Mouse (Mus musculus) testis, adult 2 months (tissue): ENCODE results near the gene Wdr73. TPM values are rescaled to one million over a fixed set of nuclear protein-coding genes. Genes with fewer than 3 reads are reported as not detected.
A peak's percentile ranks its signal among the peaks of the same experiment; 100 is the strongest.

Source experiments
- H3K27ac ChIP-seq: fragments of 200-500 bp; 2 replicates; pipeline ENCODE4 v1.5.1; 2012; ENCODE audit warnings: low read depth, low read length; ENCODE audit not compliant: control insufficient read depth, insufficient read depth
- H3K27me3 ChIP-seq: fragments of 200-500 bp; 2 replicates; pipeline ENCODE4 v1.6.1; 2012; ENCODE audit warnings: mild to moderate bottlenecking, low read length, moderate library complexity; ENCODE audit not compliant: control insufficient read depth, insufficient read depth
- H3K36me3 ChIP-seq: fragments of 200-500 bp; 2 replicates; pipeline ENCODE4 v1.6.1; 2012; ENCODE audit warnings: mild to moderate bottlenecking, low read length; ENCODE audit not compliant: control insufficient read depth, insufficient read depth
- H3K4me1 ChIP-seq: fragments of 200-500 bp; 2 replicates; pipeline ENCODE4 v1.6.1; 2012; ENCODE audit warnings: low read length; ENCODE audit not compliant: control insufficient read depth, insufficient read depth
- H3K4me3 ChIP-seq: fragments of 200-500 bp; 2 replicates; pipeline ENCODE4 v1.5.1; 2012; ENCODE audit warnings: low read depth, mild to moderate bottlenecking, low read length, moderate library complexity, mixed read lengths; ENCODE audit not compliant: control insufficient read depth
- CTCF ChIP-seq: fragments of 200-500 bp; IDR thresholded peaks from 2 replicates; pipeline ENCODE4 v1.5.1; 2012; ENCODE audit warnings: low read depth, mild to moderate bottlenecking, inconsistent platforms, low read length, moderate library complexity; ENCODE audit not compliant: control insufficient read depth, insufficient read depth, insufficient replicate concordance
- POLR2A ChIP-seq: fragments of 200-500 bp; IDR thresholded peaks from 2 replicates; pipeline ENCODE4 v1.6.1; 2012; ENCODE audit warnings: low read depth, mild to moderate bottlenecking, inconsistent platforms, low read length, moderate library complexity; ENCODE audit not compliant: control insufficient read depth
- polyA plus RNA-seq: library from polyadenylated mRNA; depleted of rRNA; stranded (reverse); fragments of >200 nt; gene quantifications from 2 replicates; pipeline ENCODE4 v1.2.3, GENCODE M21; 2012

Gene Wdr73
- polyA plus RNA-seq, 1 experiment = 16.5 TPM

GRCm38 (mm10) chr7:80875727-80876126, 25.3 kb downstream of the Wdr73 start:
- Histone ChIP-seq H3K4me3 (peak overlapping the region; percentile 46), H3K4me1 (peaks cover 11% of the 10 kb centered on the region), H3K27me3 (no peaks in the 10 kb centered on the region), H3K36me3 (no peaks in the 10 kb centered on the region; the same call in 1 of the 2 replicates), H3K27ac (no peak overlapping the region)
- no peak for TF ChIP-seq POLR2A
- TF ChIP-seq CTCF = no peak

- no peak overlapping the region for H3K27ac ChIP-seq
- H3K4me1 ChIP-seq = peaks cover 11% of the 10 kb centered on the region
- H3K4me3 ChIP-seq = no peak overlapping the region
- TF ChIP-seq POLR2A (no peak), CTCF (no peak)
- H3K36me3 ChIP-seq = no peaks in the 10 kb centered on the region; the same call in 1 of the 2 replicates
- H3K27me3 ChIP-seq = no peaks in the 10 kb centered on the region
Observed at GRCm38 (mm10) chr7:80873631-80874030, 27.4 kb downstream of the Wdr73 start.

- H3K4me3 ChIP-seq = no peak overlapping the region
- peaks cover 11% of the 10 kb centered on the region for H3K4me1 ChIP-seq
- H3K36me3 ChIP-seq = no peaks in the 10 kb centered on the region; the same call in 1 of the 2 replicates
- H3K27me3 ChIP-seq = no peaks in the 10 kb centered on the region
- TF ChIP-seq CTCF = no peak
- no peak for TF ChIP-seq POLR2A
- H3K27ac ChIP-seq = no peak overlapping the region
Observed at GRCm38 (mm10) chr7:80873038-80873437, 28.0 kb downstream of the Wdr73 start.

GRCm38 (mm10) chr7:80868686-80869085, 32.4 kb downstream of the Wdr73 start:
- H3K27ac ChIP-seq = no peak overlapping the region
- peaks cover 4% of the 10 kb centered on the region for H3K36me3 ChIP-seq
- no peaks in the 10 kb centered on the region; the same call in 1 of the 2 replicates for H3K4me1 ChIP-seq
- H3K27me3 ChIP-seq = no peaks in the 10 kb centered on the region
- H3K4me3 ChIP-seq = no peak overlapping the region
- no peak for TF ChIP-seq CTCF
- TF ChIP-seq POLR2A = no peak

DNA sequence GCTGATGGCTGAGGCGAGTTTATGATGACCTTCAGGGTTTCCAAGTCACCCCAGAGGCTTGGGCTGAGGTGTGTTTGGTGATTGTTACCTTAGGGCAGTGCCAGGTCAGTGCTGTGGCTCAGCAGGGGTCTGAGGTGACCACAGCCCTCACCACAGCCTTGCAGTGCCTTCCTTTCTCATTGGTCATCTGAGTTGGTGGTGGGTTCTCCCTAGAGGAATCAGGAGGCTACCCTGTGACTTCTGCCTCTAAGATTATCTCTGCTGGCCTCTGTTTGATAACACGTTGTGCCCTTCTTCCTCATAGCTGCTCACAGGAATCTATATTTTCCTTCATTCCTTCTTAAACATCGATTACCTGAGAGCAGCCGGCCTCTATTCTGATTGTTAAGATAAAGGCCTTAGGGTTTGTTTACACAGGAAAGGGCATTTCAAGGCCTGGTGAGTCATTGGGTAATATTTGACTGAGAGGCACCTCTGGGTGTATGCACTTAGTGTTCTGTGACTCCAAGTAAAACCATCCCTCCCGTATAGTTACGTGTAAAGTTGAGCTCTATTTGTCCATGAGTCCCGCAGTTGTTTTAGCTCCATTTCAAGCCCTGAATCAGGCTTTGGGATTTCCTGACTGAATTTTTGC, 34.4 kb downstream of the Wdr73 start:
- TF ChIP-seq POLR2A (no peak), CTCF (no peak)
- Histone ChIP-seq H3K27ac (no peak overlapping the region), H3K27me3 (no peaks in the 10 kb centered on the region), H3K36me3 (peaks cover 4% of the 10 kb centered on the region), H3K4me1 (no peaks in the 10 kb centered on the region; the same call in 1 of the 2 replicates), H3K4me3 (no peak overlapping the region; the same call in 1 of the 2 replicates)

DNA sequence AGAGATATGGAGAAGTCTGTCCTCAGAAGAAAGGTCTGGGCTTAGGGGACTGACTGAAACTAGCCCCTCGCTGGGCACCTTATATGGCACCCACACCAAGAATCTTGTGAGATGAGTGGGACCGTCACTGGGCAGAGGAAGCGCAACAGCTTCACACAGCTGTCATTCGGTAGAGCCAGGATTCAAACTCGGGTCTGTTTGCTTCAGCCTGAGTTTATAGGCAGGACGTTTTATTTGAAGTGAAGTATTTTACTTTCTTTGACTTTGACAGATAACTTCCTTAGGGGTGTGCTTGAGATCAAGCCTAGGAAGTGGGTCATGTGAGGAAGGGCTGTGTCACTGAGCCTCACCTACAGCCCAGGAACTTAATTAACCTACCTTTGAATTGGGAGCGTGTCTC, 35.5 kb downstream of the Wdr73 start:
- Histone ChIP-seq H3K36me3 (peaks cover 5% of the 10 kb centered on the region), H3K27ac (peak overlapping the region; percentile 2; the same call in 1 of the 2 replicates), H3K4me1 (no peaks in the 10 kb centered on the region; the same call in 1 of the 2 replicates), H3K4me3 (peak overlapping the region; percentile 81), H3K27me3 (no peaks in the 10 kb centered on the region)
- no peak for TF ChIP-seq POLR2A
- no peak for TF ChIP-seq CTCF

GRCm38 (mm10) chr7:80864831-80865230, 36.2 kb downstream of the Wdr73 start:
- Histone ChIP-seq H3K4me3 (peak overlapping the region; percentile 81), H3K36me3 (peaks cover 5% of the 10 kb centered on the region), H3K27ac (peak overlapping the region; percentile 37; the same call in 1 of the 2 replicates), H3K27me3 (no peaks in the 10 kb centered on the region), H3K4me1 (no peaks in the 10 kb centered on the region; the same call in 1 of the 2 replicates)
- no peak for TF ChIP-seq CTCF

GRCm38 (mm10) chr7:80864151-80864550, 36.9 kb downstream of the Wdr73 start:
- H3K27ac ChIP-seq = no peak overlapping the region
- H3K36me3 ChIP-seq = peaks cover 5% of the 10 kb centered on the region
- peak overlapping the region; percentile 69 for H3K4me3 ChIP-seq
- no peaks in the 10 kb centered on the region; the same call in 1 of the 2 replicates for H3K4me1 ChIP-seq
- no peaks in the 10 kb centered on the region for H3K27me3 ChIP-seq
- no peak for TF ChIP-seq POLR2A
- TF ChIP-seq CTCF = no peak
